Mouse (Mus musculus) megakaryocyte, embryonic 14.5 days (primary cell): Measurements from ENCODE around the gene 6030408B16Rik.

Experiments
- FLI1 ChIP-seq: IDR thresholded peaks from 2 replicates; pipeline ENCODE4 v1.6.1; 2012; ENCODE audit warnings: low read length, inconsistent platforms, mixed read lengths
- GATA1 ChIP-seq: IDR thresholded peaks from 3 replicates; pipeline ENCODE4 v1.6.1; 2012; ENCODE audit warnings: mixed read lengths, low read length, inconsistent platforms, borderline replicate concordance

DNA sequence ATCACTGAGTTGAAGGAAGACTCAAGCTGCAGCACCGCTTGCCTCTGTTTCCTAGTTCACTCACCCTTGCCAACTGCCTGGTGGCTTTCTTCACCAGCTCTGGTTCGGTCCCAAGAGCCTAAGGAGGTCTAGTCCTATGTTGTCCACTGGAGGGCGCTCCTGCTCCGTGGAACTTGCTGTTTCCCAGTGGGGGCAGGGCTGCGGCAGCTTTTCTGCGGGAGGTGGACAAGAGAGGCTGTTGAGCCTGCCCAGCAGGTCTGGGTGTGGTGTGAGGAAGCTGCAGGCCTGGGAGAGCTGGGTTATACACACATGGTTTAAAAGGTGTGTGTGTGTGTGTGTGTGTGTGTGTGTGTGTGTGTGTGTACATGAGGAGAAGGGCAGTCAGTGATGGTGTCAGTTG lies 34.3 kb downstream of the 6030408B16Rik start:
- TF ChIP-seq GATA1 (no peak), FLI1 (no peak)
